Mouse (Mus musculus): ENCODE data around the gene Cdkal1.

Cdkal1 gene

GRCm38 (mm10) chr13:29351023-29351684, 504.3 kb downstream of the Cdkal1 start:
- no peak for DNase-seq (ENCODE audit: low spot score in 2 of 2)

DNA sequence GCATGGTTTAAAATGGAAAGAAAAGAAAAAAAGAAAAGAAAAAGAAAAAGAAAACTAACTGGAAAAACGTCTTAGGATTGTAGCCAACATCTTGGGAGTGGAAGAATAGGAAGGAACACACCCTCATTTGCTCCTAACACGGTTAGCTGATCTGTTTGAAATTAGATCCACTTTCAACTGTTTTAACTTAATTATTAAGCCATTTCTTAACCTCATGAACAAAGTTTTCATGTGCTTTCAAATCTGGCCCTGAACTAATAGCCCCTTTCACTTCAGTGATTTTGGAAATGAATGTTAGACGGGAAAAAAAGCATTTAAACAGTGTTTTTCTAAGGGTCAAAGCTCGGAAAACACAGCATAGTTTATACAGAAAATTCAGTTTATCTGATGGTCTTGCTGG, 505.5 kb downstream of the Cdkal1 start:
- no peak for DNase-seq (ENCODE audit: low spot score in 2 of 2)

- no peak for DNase-seq (ENCODE audit: low spot score in 2 of 2)
These were observed 506.0 kb downstream of the Cdkal1 start for GRCm38 (mm10) chr13:29349386-29349961.

- DNase-seq (ENCODE audit: low spot score in 2 of 2): no peak
These were observed 507.1 kb downstream of the Cdkal1 start for GRCm38 (mm10) chr13:29348331-29348730.

- no peak for DNase-seq (ENCODE audit: low spot score in 2 of 2)
These were observed 522.6 kb downstream of the Cdkal1 start for GRCm38 (mm10) chr13:29332640-29333412.

- no peak for DNase-seq (ENCODE audit: low spot score in 2 of 2)
These were observed 529.5 kb downstream of the Cdkal1 start for GRCm38 (mm10) chr13:29325946-29326345.

DNA sequence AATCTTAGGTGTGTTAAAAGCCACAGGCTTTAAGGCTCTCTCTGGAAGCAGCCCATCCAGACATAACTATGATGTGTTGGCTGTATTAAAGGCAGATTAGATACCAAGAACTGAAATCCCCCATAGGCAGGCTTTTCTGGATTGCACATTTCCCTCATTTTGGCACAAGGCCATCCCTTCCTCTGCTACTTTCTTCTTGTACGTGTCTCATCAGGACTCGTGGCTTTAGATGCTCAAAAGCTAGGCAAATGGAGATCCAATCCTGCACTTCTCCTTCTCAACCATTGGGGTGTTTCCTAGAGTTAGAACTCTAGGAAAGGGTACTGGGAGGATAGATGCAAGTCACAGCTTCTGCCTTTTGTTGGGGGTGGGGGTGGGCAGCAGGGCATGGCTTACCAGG, 535.1 kb downstream of the Cdkal1 start:
- no peak for DNase-seq (ENCODE audit: low spot score in 2 of 2)

- DNase-seq (ENCODE audit: low spot score in 2 of 2): no peak
These were observed 537.8 kb downstream of the Cdkal1 start for GRCm38 (mm10) chr13:29317703-29318102.

GRCm38 (mm10) chr13:29316271-29316670, 539.2 kb downstream of the Cdkal1 start:
- DNase-seq (ENCODE audit: low spot score in 2 of 2): no peak

DNA sequence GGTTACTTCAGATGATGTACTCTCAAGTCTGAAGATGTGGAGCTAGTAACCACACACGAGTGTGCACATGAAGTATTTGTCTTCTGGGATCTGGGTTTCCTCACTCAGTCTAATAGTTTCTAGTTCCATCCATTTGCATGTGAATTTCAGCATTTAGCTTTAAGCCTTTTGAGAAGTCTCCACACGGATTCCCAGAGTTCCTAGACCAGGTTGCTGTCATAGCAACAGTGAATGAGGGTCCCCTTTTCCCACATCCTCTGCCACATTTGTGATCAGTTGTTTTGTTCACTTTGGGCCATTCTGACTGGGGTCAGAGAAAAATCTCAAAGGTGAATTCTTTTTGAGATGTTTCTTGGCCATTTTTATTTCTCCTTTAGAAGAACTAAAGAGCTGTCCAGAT, 543.4 kb downstream of the Cdkal1 start:
- DNase-seq (ENCODE audit: low spot score in 2 of 2): no peak

DNA sequence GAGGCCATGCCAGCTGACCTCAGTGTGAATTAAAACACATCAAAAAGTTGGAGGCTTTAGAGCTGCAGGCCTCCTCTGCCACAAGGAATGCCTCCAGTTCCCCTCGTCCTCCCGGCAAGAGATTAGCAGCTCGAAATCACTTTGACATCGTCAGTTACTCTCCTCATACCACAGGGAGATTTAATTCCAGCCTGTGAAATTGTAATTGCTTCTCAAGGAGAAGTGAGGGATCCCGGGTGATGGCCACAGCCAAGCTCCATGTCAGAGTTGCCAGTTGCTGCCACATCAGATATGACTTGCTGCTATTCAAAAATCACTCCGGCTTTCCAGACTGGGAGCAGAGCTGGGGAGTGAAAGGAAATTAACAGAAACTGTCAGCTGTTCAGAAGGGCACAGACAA, 548.1 kb downstream of the Cdkal1 start:
- DNase-seq (ENCODE audit: low spot score in 2 of 2): no peak

DNA sequence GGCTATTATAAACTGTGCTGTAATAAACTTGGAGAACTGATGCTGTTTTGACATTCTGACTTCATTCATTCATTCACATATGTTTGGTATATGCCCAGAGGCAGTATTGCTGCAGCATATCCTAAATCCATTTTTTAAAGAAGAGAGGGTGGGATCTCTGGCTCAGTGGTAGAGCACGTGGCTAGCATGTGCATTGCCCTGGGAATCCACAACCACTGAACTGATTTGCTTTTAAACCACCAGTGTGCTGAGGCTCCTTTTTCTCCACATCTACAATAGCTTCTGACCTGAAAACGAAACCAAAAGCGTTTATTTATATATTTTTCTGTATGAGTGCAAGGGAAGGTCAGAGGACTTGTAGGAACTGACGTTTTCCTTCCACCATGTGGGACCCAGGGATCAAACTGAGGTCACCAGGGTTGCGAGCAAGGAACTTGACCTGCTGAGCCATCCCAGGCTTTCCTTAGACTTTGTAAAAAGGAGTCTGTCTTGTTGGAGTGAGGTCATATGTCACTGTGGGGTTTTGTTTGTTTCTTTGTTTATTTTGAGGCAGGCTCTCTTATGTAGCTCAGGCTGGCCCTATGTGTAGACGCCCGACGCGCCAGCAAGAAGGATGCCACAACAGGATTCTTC, 562.8 kb downstream of the Cdkal1 start:
- DNase-seq (ENCODE audit: low spot score in 2 of 2): no peak

GRCm38 (mm10) chr13:29290569-29290968, 564.9 kb downstream of the Cdkal1 start:
- DNase-seq (ENCODE audit: low spot score in 2 of 2): no peak

GRCm38 (mm10) chr13:29285058-29285457, 570.4 kb downstream of the Cdkal1 start:
- no peak for DNase-seq (ENCODE audit: low spot score in 2 of 2)

GRCm38 (mm10) chr13:29281556-29281955, 573.9 kb downstream of the Cdkal1 start:
- no peak for DNase-seq (ENCODE audit: low spot score in 2 of 2)

GRCm38 (mm10) chr13:29278156-29278555, 577.3 kb downstream of the Cdkal1 start:
- no peak for DNase-seq (ENCODE audit: low spot score in 2 of 2)

GRCm38 (mm10) chr13:29274296-29274695, 581.2 kb downstream of the Cdkal1 start:
- no peak for DNase-seq (ENCODE audit: low spot score in 2 of 2)

GRCm38 (mm10) chr13:29273693-29274221, 581.7 kb downstream of the Cdkal1 start:
- DNase-seq (ENCODE audit: low spot score in 2 of 2): no peak

DNA sequence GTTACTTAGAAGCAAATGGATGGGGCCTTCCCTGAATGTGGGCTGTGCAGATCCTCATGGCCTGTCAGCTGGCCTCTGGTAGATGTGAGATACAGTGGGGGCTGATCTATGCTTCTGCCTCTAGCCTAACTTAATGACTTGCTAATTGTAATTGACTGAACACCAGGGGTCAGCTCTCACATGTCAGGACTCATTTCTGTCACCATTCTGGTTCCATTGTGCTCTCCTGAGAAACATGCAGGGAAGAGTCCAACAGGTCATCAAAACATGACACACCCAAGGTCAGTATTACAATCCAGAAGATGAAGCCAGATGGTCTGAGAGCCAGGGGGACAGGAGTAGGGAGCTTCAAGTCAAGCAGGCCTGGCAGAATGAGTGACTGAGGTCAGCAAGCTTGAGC, 584.0 kb downstream of the Cdkal1 start:
- DNase-seq (ENCODE audit: low spot score in 2 of 2): no peak

- no peak for DNase-seq (ENCODE audit: low spot score in 2 of 2)
These were observed 591.3 kb downstream of the Cdkal1 start for GRCm38 (mm10) chr13:29264015-29264711.

DNA sequence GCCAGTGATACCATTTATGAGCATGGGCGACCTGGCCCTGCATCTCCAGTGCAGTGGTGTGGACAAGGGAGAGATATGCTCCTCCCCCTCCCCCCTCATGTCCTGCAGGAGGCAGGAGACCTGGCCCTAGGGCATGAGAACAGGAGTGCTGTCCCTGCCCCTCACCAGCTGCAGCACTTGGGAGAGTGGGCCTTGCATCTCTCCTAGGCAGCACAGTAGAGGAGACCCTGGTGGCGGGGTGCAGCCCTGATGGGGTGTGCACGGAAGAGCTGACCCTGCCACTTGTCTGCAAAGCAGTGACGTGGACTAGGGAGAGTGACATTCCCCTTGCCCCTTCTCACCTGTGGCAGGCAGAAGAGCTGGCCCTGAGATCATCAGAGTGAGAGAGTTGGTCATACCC, 593.3 kb downstream of the Cdkal1 start:
- no peak for DNase-seq (ENCODE audit: low spot score in 2 of 2)

- DNase-seq (ENCODE audit: low spot score in 2 of 2): no peak
These were observed 606.9 kb downstream of the Cdkal1 start for GRCm38 (mm10) chr13:29248535-29248934.

Data from spleen, postnatal 14 days (tissue).